Mouse (Mus musculus): ENCODE measurements around the gene Cnn2. TPM values are rescaled to one million over a fixed set of nuclear protein-coding genes. Genes with fewer than 3 reads are reported as not detected.

Gene Cnn2
- total and polyA plus RNA-seq, 2 experiments from 2014 or later = 15.7 to 28.2 TPM

- H3K27ac ChIP-seq (ENCODE audit: low read depth, low read length) = no peak overlapping the region
- H3K4me3 ChIP-seq (ENCODE audit: low read depth, low read length) = no peak overlapping the region
- H3K9ac ChIP-seq = no peak overlapping the region
- H3K36me3 ChIP-seq (ENCODE audit: insufficient read depth) = no peaks in the 10 kb centered on the region
- H3K9me3 ChIP-seq (ENCODE audit: low read length) = no peaks in the 10 kb centered on the region
- no peaks in the 10 kb centered on the region for H3K4me1 ChIP-seq (ENCODE audit: insufficient read depth)
- no peak overlapping the region for H3K4me2 ChIP-seq (ENCODE audit: low read depth)
- WGBS = 8% methylated on average over 20 of the region's 20 CpGs
- peaks cover 16% of the 10 kb centered on the region for H3K27me3 ChIP-seq (ENCODE audit: insufficient read depth, low read length)
- no peak for ATAC-seq
- TF ChIP-seq CTCF (IDR thresholded peaks at IDR 0.05; ENCODE audit: low read depth) = no peak
- DNase-seq = no peak
Measured at GRCm38 (mm10) chr10:80019471-80020131, 31.2 kb downstream of the Cnn2 start.

GRCm38 (mm10) chr10:80020191-80020590 is 31.8 kb downstream of the Cnn2 start:
- Histone ChIP-seq H3K27me3 (ENCODE audit: insufficient read depth, low read length) (peaks cover 12% of the 10 kb centered on the region), H3K36me3 (ENCODE audit: insufficient read depth) (no peaks in the 10 kb centered on the region), H3K9me3 (ENCODE audit: low read length) (no peaks in the 10 kb centered on the region), H3K9ac (no peak overlapping the region), H3K4me3 (ENCODE audit: low read depth, low read length) (no peak overlapping the region), H3K27ac (ENCODE audit: low read depth, low read length) (no peak overlapping the region), H3K4me2 (ENCODE audit: low read depth) (no peak overlapping the region), H3K4me1 (ENCODE audit: insufficient read depth) (no peaks in the 10 kb centered on the region)
- no peak for TF ChIP-seq CTCF (IDR thresholded peaks at IDR 0.05; ENCODE audit: low read depth)
- 23% methylated on average over 11 of the region's 11 CpGs for WGBS
- no peak for ATAC-seq
- DNase-seq = no peak

- no peak overlapping the region for H3K4me3 ChIP-seq (ENCODE audit: low read depth, low read length)
- 83% methylated on average over 18 of the region's 18 CpGs for WGBS
- H3K4me2 ChIP-seq (ENCODE audit: low read depth) = no peak overlapping the region
- H3K4me1 ChIP-seq (ENCODE audit: insufficient read depth) = no peaks in the 10 kb centered on the region
- ATAC-seq = no peak
- no peaks in the 10 kb centered on the region for H3K9me3 ChIP-seq (ENCODE audit: low read length)
- no peak for DNase-seq
- peaks cover 12% of the 10 kb centered on the region for H3K27me3 ChIP-seq (ENCODE audit: insufficient read depth, low read length)
- no peak overlapping the region for H3K27ac ChIP-seq (ENCODE audit: low read depth, low read length)
- TF ChIP-seq CTCF (IDR thresholded peaks at IDR 0.05; ENCODE audit: low read depth) = no peak
- no peaks in the 10 kb centered on the region for H3K36me3 ChIP-seq (ENCODE audit: insufficient read depth)
- no peak overlapping the region for H3K9ac ChIP-seq
Measured at GRCm38 (mm10) chr10:80020603-80021319, 32.4 kb downstream of the Cnn2 start.

- peaks cover 12% of the 10 kb centered on the region for H3K27me3 ChIP-seq (ENCODE audit: insufficient read depth, low read length)
- DNase-seq = no peak
- no peak overlapping the region for H3K4me3 ChIP-seq (ENCODE audit: low read depth, low read length)
- no peaks in the 10 kb centered on the region for H3K9me3 ChIP-seq (ENCODE audit: low read length)
- no peak overlapping the region for H3K27ac ChIP-seq (ENCODE audit: low read depth, low read length)
- no peak overlapping the region for H3K9ac ChIP-seq
- H3K4me1 ChIP-seq (ENCODE audit: insufficient read depth) = no peaks in the 10 kb centered on the region
- H3K4me2 ChIP-seq (ENCODE audit: low read depth) = no peak overlapping the region
- 91% methylated on average over 13 of the region's 13 CpGs for WGBS
- H3K36me3 ChIP-seq (ENCODE audit: insufficient read depth) = no peaks in the 10 kb centered on the region
- no peak for TF ChIP-seq CTCF (IDR thresholded peaks at IDR 0.05; ENCODE audit: low read depth)
- no peak for ATAC-seq
Measured at GRCm38 (mm10) chr10:80021320-80021641, 32.9 kb downstream of the Cnn2 start.

- 86% methylated on average over 12 of the region's 12 CpGs for WGBS
- H3K36me3 ChIP-seq (ENCODE audit: insufficient read depth) = no peaks in the 10 kb centered on the region
- TF ChIP-seq CTCF (IDR thresholded peaks at IDR 0.05; ENCODE audit: low read depth) = no peak
- DNase-seq = no peak
- H3K27me3 ChIP-seq (ENCODE audit: insufficient read depth, low read length) = peaks cover 12% of the 10 kb centered on the region
- H3K9ac ChIP-seq = no peak overlapping the region
- H3K4me2 ChIP-seq (ENCODE audit: low read depth) = no peak overlapping the region
- H3K4me1 ChIP-seq (ENCODE audit: insufficient read depth) = no peaks in the 10 kb centered on the region
- H3K9me3 ChIP-seq (ENCODE audit: low read length) = no peaks in the 10 kb centered on the region
- no peak for ATAC-seq
- H3K27ac ChIP-seq (ENCODE audit: low read depth, low read length) = no peak overlapping the region
- no peak overlapping the region for H3K4me3 ChIP-seq (ENCODE audit: low read depth, low read length)
Measured at GRCm38 (mm10) chr10:80022164-80022563, 33.8 kb downstream of the Cnn2 start.

GRCm38 (mm10) chr10:80022806-80023205 is 34.4 kb downstream of the Cnn2 start:
- WGBS = 94% methylated on average over 8 of the region's 8 CpGs
- H3K36me3 ChIP-seq (ENCODE audit: insufficient read depth) = no peaks in the 10 kb centered on the region
- DNase-seq = no peak
- no peak overlapping the region for H3K9ac ChIP-seq
- no peak for ATAC-seq
- H3K4me2 ChIP-seq (ENCODE audit: low read depth) = no peak overlapping the region
- no peak overlapping the region for H3K4me3 ChIP-seq (ENCODE audit: low read depth, low read length)
- no peak for TF ChIP-seq CTCF (IDR thresholded peaks at IDR 0.05; ENCODE audit: low read depth)
- H3K4me1 ChIP-seq (ENCODE audit: insufficient read depth) = no peaks in the 10 kb centered on the region
- no peak overlapping the region for H3K27ac ChIP-seq (ENCODE audit: low read depth, low read length)
- no peaks in the 10 kb centered on the region for H3K9me3 ChIP-seq (ENCODE audit: low read length)
- peaks cover 12% of the 10 kb centered on the region for H3K27me3 ChIP-seq (ENCODE audit: insufficient read depth, low read length)

- H3K27ac ChIP-seq (ENCODE audit: low read depth, low read length) = no peak overlapping the region
- H3K9me3 ChIP-seq (ENCODE audit: low read length) = no peaks in the 10 kb centered on the region
- no peaks in the 10 kb centered on the region for H3K4me1 ChIP-seq (ENCODE audit: insufficient read depth)
- no peak overlapping the region for H3K9ac ChIP-seq
- DNase-seq = no peak
- no peak overlapping the region for H3K4me2 ChIP-seq (ENCODE audit: low read depth)
- WGBS = 79% methylated on average over 5 of the region's 5 CpGs
- H3K36me3 ChIP-seq (ENCODE audit: insufficient read depth) = no peaks in the 10 kb centered on the region
- TF ChIP-seq CTCF (IDR thresholded peaks at IDR 0.05; ENCODE audit: low read depth) = no peak
- no peak for ATAC-seq
- peaks cover 10% of the 10 kb centered on the region; the same call in 1 of the 2 replicates for H3K27me3 ChIP-seq (ENCODE audit: insufficient read depth, low read length)
- no peak overlapping the region for H3K4me3 ChIP-seq (ENCODE audit: low read depth, low read length)
Measured at GRCm38 (mm10) chr10:80023758-80024157, 35.4 kb downstream of the Cnn2 start.

All from forebrain, postnatal 0 days (tissue).